Mouse (Mus musculus): ENCODE measurements around the gene Rsf1. TPM values are rescaled to one million over a fixed set of nuclear protein-coding genes. Genes with fewer than 3 reads are reported as not detected.

Gene Rsf1
- polyA plus RNA-seq, 1 experiment: 17.3 TPM

DNA sequence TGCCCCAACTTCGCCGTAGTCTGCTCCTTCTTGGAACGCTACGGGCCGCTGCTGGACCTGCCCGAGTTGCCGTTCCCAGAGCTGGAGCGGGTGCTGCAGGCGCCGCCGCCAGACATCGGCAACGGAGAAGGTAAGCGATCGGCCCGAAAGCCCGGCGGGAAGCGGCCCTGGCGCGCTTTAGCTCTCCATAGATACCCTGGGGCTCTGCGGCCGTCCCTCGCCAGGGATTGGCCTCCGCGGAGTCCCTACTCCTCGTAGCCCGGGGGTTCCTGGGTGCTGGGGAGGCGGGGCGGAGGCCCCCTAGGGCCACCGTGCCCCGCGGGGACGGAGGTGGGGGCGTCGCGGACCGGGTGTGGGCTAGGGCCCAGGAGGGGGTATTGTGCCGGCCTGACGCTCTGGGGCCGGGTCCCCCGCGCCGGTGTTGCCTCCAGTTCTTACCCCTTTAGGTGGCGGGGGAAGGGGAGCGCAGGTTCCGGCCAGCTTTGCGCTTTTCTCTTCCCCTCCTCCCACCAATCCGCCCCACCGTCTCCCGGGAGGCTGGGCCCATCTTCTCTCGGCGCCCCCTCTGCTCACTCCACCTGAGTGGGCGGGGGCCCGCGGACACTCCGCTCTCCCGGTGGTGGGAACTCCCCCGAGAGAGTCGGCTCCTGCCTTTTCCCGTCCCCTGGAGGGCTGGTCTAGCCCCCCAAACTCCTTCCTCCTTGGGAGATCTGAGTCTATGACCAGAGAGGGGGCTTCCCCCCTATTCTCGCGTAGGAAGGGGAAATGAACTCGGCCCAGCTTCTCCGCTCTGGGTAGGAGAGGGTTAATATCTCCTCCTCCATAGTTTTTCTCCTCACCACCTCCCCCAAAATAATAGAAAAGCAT, 520 bp downstream of the Rsf1 start:
- peak; percentile 65 for DNase-seq (ENCODE audit: low read depth)
- TF ChIP-seq POLR2A (IDR thresholded peaks at IDR 0.05; ENCODE audit: borderline replicate concordance, extremely low read depth, insufficient read depth, insufficient read length, poor library complexity, severe bottlenecking) (no peak), CTCF (IDR thresholded peaks at IDR 0.05; ENCODE audit: borderline replicate concordance, extremely low read depth, insufficient read depth, insufficient read length) (no peak)

- peak; percentile 95 for DNase-seq (ENCODE audit: low read depth)
- TF ChIP-seq CTCF (IDR thresholded peaks at IDR 0.05; ENCODE audit: borderline replicate concordance, extremely low read depth, insufficient read depth, insufficient read length) (peak; percentile 23; the same call in 1 of the 2 replicates), POLR2A (IDR thresholded peaks at IDR 0.05; ENCODE audit: borderline replicate concordance, extremely low read depth, insufficient read depth, insufficient read length, poor library complexity, severe bottlenecking) (0 out of 2 replicates have a peak, but pooled peaks have one; percentile 5)
Observed at GRCm38 (mm10) chr7:97580843-97581214, 1.1 kb downstream of the Rsf1 start.

GRCm38 (mm10) chr7:97588506-97588905, 8.8 kb downstream of the Rsf1 start:
- no peak for TF ChIP-seq POLR2A (IDR thresholded peaks at IDR 0.05; ENCODE audit: borderline replicate concordance, extremely low read depth, insufficient read depth, insufficient read length, poor library complexity, severe bottlenecking)
- TF ChIP-seq CTCF (IDR thresholded peaks at IDR 0.05; ENCODE audit: borderline replicate concordance, extremely low read depth, insufficient read depth, insufficient read length): no peak
- no peak for DNase-seq (ENCODE audit: low read depth)

- no peak for TF ChIP-seq POLR2A (IDR thresholded peaks at IDR 0.05; ENCODE audit: borderline replicate concordance, extremely low read depth, insufficient read depth, insufficient read length, poor library complexity, severe bottlenecking)
- TF ChIP-seq CTCF (IDR thresholded peaks at IDR 0.05; ENCODE audit: borderline replicate concordance, extremely low read depth, insufficient read depth, insufficient read length): no peak
- no peak for DNase-seq (ENCODE audit: low read depth)
Observed at GRCm38 (mm10) chr7:97590488-97590887, 10.8 kb downstream of the Rsf1 start.

DNA sequence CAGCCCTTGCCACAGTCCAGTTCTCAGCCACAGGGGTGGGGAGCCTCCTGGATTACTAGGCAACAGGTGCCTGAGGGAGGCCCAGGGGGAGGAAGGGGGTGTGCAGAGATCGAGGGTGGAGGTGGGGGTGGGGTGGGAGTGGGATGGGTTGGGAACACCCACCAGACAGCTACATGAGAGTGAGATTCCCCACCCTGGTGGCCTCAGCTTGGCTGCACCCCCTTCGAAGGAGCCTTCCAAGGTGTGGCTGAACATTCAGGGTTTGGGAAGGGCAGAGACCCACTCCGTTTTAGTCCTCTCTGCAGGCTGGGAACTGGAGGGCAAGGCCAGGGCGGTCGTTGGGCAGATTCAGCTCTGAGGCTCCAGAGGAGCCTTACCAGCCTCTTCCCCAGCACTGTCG, 11.6 kb downstream of the Rsf1 start:
- no peak for DNase-seq (ENCODE audit: low read depth)
- TF ChIP-seq CTCF (IDR thresholded peaks at IDR 0.05; ENCODE audit: borderline replicate concordance, extremely low read depth, insufficient read depth, insufficient read length) (no peak), POLR2A (IDR thresholded peaks at IDR 0.05; ENCODE audit: borderline replicate concordance, extremely low read depth, insufficient read depth, insufficient read length, poor library complexity, severe bottlenecking) (no peak)

- DNase-seq (ENCODE audit: low read depth): no peak
- no peak for TF ChIP-seq POLR2A (IDR thresholded peaks at IDR 0.05; ENCODE audit: borderline replicate concordance, extremely low read depth, insufficient read depth, insufficient read length, poor library complexity, severe bottlenecking)
Observed at GRCm38 (mm10) chr7:97592396-97592795, 12.7 kb downstream of the Rsf1 start.

GRCm38 (mm10) chr7:97593535-97593934, 13.8 kb downstream of the Rsf1 start:
- no peak for TF ChIP-seq CTCF (IDR thresholded peaks at IDR 0.05; ENCODE audit: borderline replicate concordance, extremely low read depth, insufficient read depth, insufficient read length)
- no peak for TF ChIP-seq POLR2A (IDR thresholded peaks at IDR 0.05; ENCODE audit: borderline replicate concordance, extremely low read depth, insufficient read depth, insufficient read length, poor library complexity, severe bottlenecking)

DNA sequence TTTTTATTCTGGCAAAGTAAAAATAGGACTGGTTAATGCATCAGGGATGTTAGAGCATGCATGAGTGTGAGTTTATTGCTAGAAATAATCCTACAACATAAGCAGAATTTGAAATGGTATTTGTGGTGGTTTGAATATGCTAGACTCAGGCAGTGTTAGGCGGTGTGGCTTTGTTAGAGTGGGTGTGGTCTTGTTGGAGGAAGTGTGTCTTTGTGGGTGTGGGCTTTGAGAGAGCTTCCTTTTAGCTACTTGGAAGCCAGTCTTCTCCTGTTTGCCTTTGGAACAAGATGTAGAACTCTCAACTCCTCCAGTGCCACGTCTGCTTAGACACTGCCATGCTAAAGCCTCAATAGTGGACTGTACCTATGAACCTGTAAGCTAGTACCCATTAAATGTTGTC, 18.9 kb downstream of the Rsf1 start:
- DNase-seq (ENCODE audit: low read depth): no peak

More at GRCm38 (mm10) chr7:97593535-97593934, 13.8 kb downstream of the Rsf1 start:
- no peak for DNase-seq (ENCODE audit: low read depth)

DNA sequence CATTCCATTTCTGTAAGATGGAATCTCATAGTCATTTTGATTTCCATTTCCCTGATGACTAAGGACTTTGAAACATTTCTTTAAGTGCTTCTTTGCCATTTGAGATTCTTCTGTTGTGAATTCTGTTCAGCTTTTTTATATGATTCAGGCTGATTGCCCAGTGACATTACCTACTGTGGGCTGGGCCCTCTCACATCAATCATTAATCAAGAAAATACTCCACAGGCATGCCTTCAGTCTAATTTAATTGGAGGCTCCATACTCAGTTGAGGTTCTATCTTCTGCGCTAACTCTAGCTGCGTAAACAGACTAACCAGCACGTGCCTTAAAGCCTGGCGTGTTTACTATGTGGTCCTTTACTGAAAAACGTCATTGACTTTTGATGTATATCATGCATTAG, 41.7 kb downstream of the Rsf1 start:
- no peak for DNase-seq (ENCODE audit: low read depth)
- TF ChIP-seq POLR2A (IDR thresholded peaks at IDR 0.05; ENCODE audit: borderline replicate concordance, extremely low read depth, insufficient read depth, insufficient read length, poor library complexity, severe bottlenecking) (no peak), CTCF (IDR thresholded peaks at IDR 0.05; ENCODE audit: borderline replicate concordance, extremely low read depth, insufficient read depth, insufficient read length) (no peak)

More for the DNA sequence above, 18.9 kb downstream of the Rsf1 start:
- TF ChIP-seq POLR2A (IDR thresholded peaks at IDR 0.05; ENCODE audit: borderline replicate concordance, extremely low read depth, insufficient read depth, insufficient read length, poor library complexity, severe bottlenecking): no peak
- TF ChIP-seq CTCF (IDR thresholded peaks at IDR 0.05; ENCODE audit: borderline replicate concordance, extremely low read depth, insufficient read depth, insufficient read length): no peak

DNA sequence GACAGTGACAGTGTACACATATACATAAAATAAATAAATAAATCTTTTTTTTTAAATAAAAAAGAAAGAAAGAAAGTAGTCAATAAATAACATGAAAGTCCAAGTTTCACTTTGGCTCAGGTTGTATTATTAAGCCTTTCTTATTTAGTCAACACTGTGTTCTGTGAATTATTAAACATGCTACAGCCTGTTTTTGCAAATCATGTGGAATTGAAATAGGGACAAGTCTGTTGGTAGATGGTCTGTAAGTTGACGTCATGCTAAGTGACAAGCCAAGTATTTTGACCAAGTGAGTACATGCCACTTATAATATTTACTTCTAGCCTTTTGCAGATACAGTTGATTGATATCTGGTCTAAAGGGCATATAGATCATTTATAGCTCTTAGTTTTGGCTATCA, 43.0 kb downstream of the Rsf1 start:
- TF ChIP-seq CTCF (IDR thresholded peaks at IDR 0.05; ENCODE audit: borderline replicate concordance, extremely low read depth, insufficient read depth, insufficient read length) (no peak), POLR2A (IDR thresholded peaks at IDR 0.05; ENCODE audit: borderline replicate concordance, extremely low read depth, insufficient read depth, insufficient read length, poor library complexity, severe bottlenecking) (no peak)
- no peak for DNase-seq (ENCODE audit: low read depth)

- DNase-seq (ENCODE audit: low read depth): no peak
- no peak for TF ChIP-seq CTCF (IDR thresholded peaks at IDR 0.05; ENCODE audit: borderline replicate concordance, extremely low read depth, insufficient read depth, insufficient read length)
Observed at GRCm38 (mm10) chr7:97623402-97623801, 43.7 kb downstream of the Rsf1 start.

- DNase-seq (ENCODE audit: low read depth): no peak
- TF ChIP-seq CTCF (IDR thresholded peaks at IDR 0.05; ENCODE audit: borderline replicate concordance, extremely low read depth, insufficient read depth, insufficient read length) (no peak), POLR2A (IDR thresholded peaks at IDR 0.05; ENCODE audit: borderline replicate concordance, extremely low read depth, insufficient read depth, insufficient read length, poor library complexity, severe bottlenecking) (no peak)
Observed at GRCm38 (mm10) chr7:97629351-97629750, 49.7 kb downstream of the Rsf1 start.
